Mouse (Mus musculus) myocyte (in vitro differentiated cells): ENCODE results near the gene Agap1.
"Not testable (repeated sequence)": the region's sequence is repeated elsewhere in the genome, so short reads cannot be mapped to it uniquely, and the experiment has no call there.

Experiments used
- CEBPB ChIP-seq: IDR thresholded peaks from 2 replicates; pipeline ENCODE4 v1.6.1; 2011; ENCODE audit warnings: mild to moderate bottlenecking, moderate library complexity; ENCODE audit not compliant: poor library complexity, insufficient read depth, severe bottlenecking
- E2F4 ChIP-seq: IDR thresholded peaks from one replicate; pipeline ENCODE4 v1.6.1; 2011; ENCODE audit warnings: mild to moderate bottlenecking, control low read depth, moderate library complexity; ENCODE audit not compliant: insufficient read depth
- MYOD1 ChIP-seq, 3 experiments: IDR thresholded peaks; one replicate each; pipeline ENCODE4 v1.6.1; 2011; ENCODE audit warnings: control low read depth in 2 of 3, low read depth in 2 of 3, mild to moderate bottlenecking in 2 of 3, moderate library complexity in 1 of 3; ENCODE audit not compliant: insufficient read length in 2 of 3, control insufficient read depth in 1 of 3
- POLR2A ChIP-seq: IDR thresholded peaks from one replicate; pipeline ENCODE4 v1.6.1; 2011; ENCODE audit warnings: low read depth, mild to moderate bottlenecking, control low read depth, moderate library complexity; ENCODE audit not compliant: insufficient read length
- POLR2AphosphoS2 ChIP-seq: IDR thresholded peaks from one replicate; pipeline ENCODE4 v1.6.1; 2011; ENCODE audit warnings: low read depth, control low read depth; ENCODE audit not compliant: insufficient read length
- REST ChIP-seq: IDR thresholded peaks from one replicate; pipeline ENCODE4 v1.6.1; 2011; ENCODE audit warnings: mild to moderate bottlenecking, control low read depth, moderate library complexity; ENCODE audit not compliant: insufficient read depth, insufficient read length
- SRF ChIP-seq: IDR thresholded peaks from one replicate; pipeline ENCODE4 v1.6.1; 2011; ENCODE audit warnings: low read depth; ENCODE audit not compliant: control insufficient read depth, insufficient read length
- TCF12 ChIP-seq: IDR thresholded peaks from one replicate; pipeline ENCODE4 v1.6.1; 2011; ENCODE audit warnings: mild to moderate bottlenecking, control low read depth; ENCODE audit not compliant: poor library complexity, insufficient read depth, severe bottlenecking

DNA sequence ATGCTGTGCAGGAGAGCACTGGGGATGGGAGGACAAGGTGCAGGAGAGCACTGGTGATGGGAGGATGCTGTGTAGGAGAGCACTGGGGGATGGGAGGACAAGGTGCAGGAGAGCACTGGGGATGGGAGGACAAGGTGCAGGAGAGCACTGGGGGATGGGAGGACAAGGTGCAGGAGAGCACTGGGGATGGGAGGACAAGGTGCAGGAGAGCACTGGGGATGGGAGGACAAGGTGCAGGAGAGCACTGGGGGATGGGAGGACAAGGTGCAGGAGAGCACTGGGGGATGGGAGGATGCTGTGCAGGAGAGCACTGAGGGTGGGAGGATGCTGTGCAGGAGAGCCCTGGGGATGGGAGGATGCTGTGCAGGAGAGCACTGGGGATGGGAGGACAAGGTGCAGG is 47.3 kb downstream of the Agap1 start:
- not testable (repeated sequence) for TF ChIP-seq MYOD1 (IDR thresholded peaks at IDR 0.05; ENCODE audit: control insufficient read depth in 1 of 3, insufficient read length in 2 of 3, low read depth in 2 of 3); E2F4; POLR2A; CEBPB; SRF; TCF12; POLR2AphosphoS2; REST
